8 mouse cellular contexts compared by ENCODE assay signal in genomic region chr7:99351104-99351801, GRCm38 (mm10). TPM values are rescaled to one million over a fixed set of nuclear protein-coding genes. Genes with fewer than 3 reads are reported as not detected.
A peak's percentile ranks its signal among the peaks of the same experiment; 100 is the strongest.
DNase-seq lines count a peak whose midpoint lies in the region; ATAC-seq lines count a peak whose summit lies in the region.

No protein-coding gene starts in this region.

- 2% methylated on average over 12 of the region's 12 CpGs for WGBS in embryonic facial prominence, embryonic 11.5 days
- WGBS in heart, embryonic 13.5 days = 1% methylated on average over 12 of the region's 12 CpGs
- WGBS in limb, embryonic 11.5 days = 5% methylated on average over 12 of the region's 12 CpGs
- 4% methylated on average over 12 of the region's 12 CpGs for WGBS in midbrain, embryonic 13.5 days

- H3K9ac ChIP-seq in embryonic facial prominence, embryonic 11.5 days (replicated peaks; ENCODE audit: low read length) = peak overlapping the region; percentile 90
- H3K9ac ChIP-seq in heart, embryonic 13.5 days = peak overlapping the region; percentile 91
- peak overlapping the region; percentile 80 for H3K9ac ChIP-seq in limb, embryonic 11.5 days (ENCODE audit: low read length)
- H3K9ac ChIP-seq in midbrain, embryonic 13.5 days (replicated peaks) = peak overlapping the region; percentile 68

- peaks cover 18% of the 10 kb centered on the region for H3K4me1 ChIP-seq in embryonic facial prominence, embryonic 11.5 days (ENCODE audit: control insufficient read depth, insufficient read depth, low read length)
- H3K4me1 ChIP-seq in heart, embryonic 13.5 days = peaks cover 77% of the 10 kb centered on the region
- H3K4me1 ChIP-seq in limb, embryonic 11.5 days (ENCODE audit: control insufficient read depth, insufficient read depth, low read length) = peaks cover 28% of the 10 kb centered on the region
- H3K4me1 ChIP-seq in midbrain, embryonic 13.5 days (replicated peaks) = peaks cover 62% of the 10 kb centered on the region

- no peaks in the 10 kb centered on the region for H3K27me3 ChIP-seq in embryonic facial prominence, embryonic 11.5 days (ENCODE audit: control insufficient read depth, insufficient read depth, low read length)
- no peaks in the 10 kb centered on the region for H3K27me3 ChIP-seq in heart, embryonic 13.5 days (replicated peaks)
- no peaks in the 10 kb centered on the region for H3K27me3 ChIP-seq in limb, embryonic 11.5 days (ENCODE audit: control insufficient read depth, insufficient read depth, low read length)
- H3K27me3 ChIP-seq in midbrain, embryonic 13.5 days = no peaks in the 10 kb centered on the region

- intact Hi-C loops in left cerebral cortex, postnatal 4 days (cut with DNase I) = no loop called here
- intact Hi-C loops in left cerebral cortex, postnatal 25 days (cut with DNase I) = no loop called here

- peaks cover 29% of the 10 kb centered on the region for H3K36me3 ChIP-seq in embryonic facial prominence, embryonic 11.5 days (replicated peaks; ENCODE audit: control insufficient read depth, insufficient read depth, low read depth, low read length)
- peaks cover 52% of the 10 kb centered on the region for H3K36me3 ChIP-seq in heart, embryonic 13.5 days
- H3K36me3 ChIP-seq in limb, embryonic 11.5 days (ENCODE audit: control insufficient read depth, insufficient read depth, low read length) = peaks cover 28% of the 10 kb centered on the region
- H3K36me3 ChIP-seq in midbrain, embryonic 13.5 days = peaks cover 27% of the 10 kb centered on the region

- H3K27ac ChIP-seq in embryonic facial prominence, embryonic 11.5 days (replicated peaks; ENCODE audit: low read depth, low read length) = peak overlapping the region; percentile 88
- H3K27ac ChIP-seq in heart, embryonic 13.5 days (replicated peaks) = peak overlapping the region; percentile 100
- peak overlapping the region; percentile 95 for H3K27ac ChIP-seq in limb, embryonic 11.5 days (replicated peaks; ENCODE audit: low read depth, low read length)
- peak overlapping the region; percentile 90 for H3K27ac ChIP-seq in midbrain, embryonic 13.5 days

- no peaks in the 10 kb centered on the region for H3K9me3 ChIP-seq in embryonic facial prominence, embryonic 11.5 days (replicated peaks; ENCODE audit: control insufficient read depth, low read length)
- H3K9me3 ChIP-seq in heart, embryonic 13.5 days = no peaks in the 10 kb centered on the region
- no peaks in the 10 kb centered on the region for H3K9me3 ChIP-seq in limb, embryonic 11.5 days (ENCODE audit: control insufficient read depth, low read length)
- H3K9me3 ChIP-seq in midbrain, embryonic 13.5 days = no peaks in the 10 kb centered on the region

- ATAC-seq in embryonic facial prominence, embryonic 11.5 days (replicated peaks; ENCODE audit: insufficient number of reproducible peaks, low FRiP score, low TSS enrichment, low read depth) = no peak
- no peak for ATAC-seq in heart, embryonic 13.5 days (ENCODE audit: extremely low read depth, insufficient number of reproducible peaks, low FRiP score, low TSS enrichment)
- no peak for ATAC-seq in limb, embryonic 11.5 days (ENCODE audit: insufficient number of reproducible peaks, low FRiP score, low TSS enrichment, low read depth)
- ATAC-seq in midbrain, embryonic 13.5 days = no peak

- peak overlapping the region; percentile 69 for H3K4me3 ChIP-seq in embryonic facial prominence, embryonic 11.5 days (ENCODE audit: low read depth, low read length)
- peak overlapping the region; percentile 79 for H3K4me3 ChIP-seq in heart, embryonic 13.5 days
- peak overlapping the region; percentile 86 for H3K4me3 ChIP-seq in limb, embryonic 11.5 days (ENCODE audit: low read depth, low read length)
- peak overlapping the region; percentile 45 for H3K4me3 ChIP-seq in midbrain, embryonic 13.5 days (replicated peaks)

- H3K4me2 ChIP-seq in embryonic facial prominence, embryonic 11.5 days (ENCODE audit: low read depth, low read length) = peak overlapping the region; percentile 87
- H3K4me2 ChIP-seq in heart, embryonic 13.5 days = peak overlapping the region; percentile 92
- H3K4me2 ChIP-seq in limb, embryonic 11.5 days (ENCODE audit: low read depth, severe bottlenecking) = peak overlapping the region; percentile 90
- H3K4me2 ChIP-seq in midbrain, embryonic 13.5 days (replicated peaks) = peak overlapping the region; percentile 69

- peak; percentile 78 for DNase-seq in left cerebral cortex, postnatal 4 days
- no peak for DNase-seq in left cerebral cortex, postnatal 25 days (ENCODE audit: low spot score in 2 of 2)
- peak; percentile 70 for DNase-seq in embryonic facial prominence, embryonic 11.5 days (ENCODE audit: low spot score)
- peak; percentile 70 for DNase-seq in limb, embryonic 11.5 days (ENCODE audit: low spot score)
- no peak for DNase-seq in T-cell, adult 2 months (ENCODE audit: low spot score)
- DNase-seq in frontal cortex, postnatal 10 days (ENCODE audit: low spot score in 2 of 2) = no peak

RNA-seq across cellular contexts. Expression of gene Serpinh1, which starts 1.8 kb away (rescaled TPM):
- 10 to 100 TPM; 63.7 to 65.6 TPM for total RNA-seq in left cerebral cortex, postnatal 4 days (2021)
- 10 to 100 TPM; 34.9 TPM for total RNA-seq in left cerebral cortex, postnatal 25 days (2021)
- 373 and 399 TPM in 2 replicates for polyA plus RNA-seq in embryonic facial prominence, embryonic 11.5 days (2014; fragmentation: Nextera tagmentation; extraction: Ambion mirVana)
- polyA plus RNA-seq in heart, embryonic 13.5 days (2015; fragmentation: Nextera tagmentation; extraction: Ambion mirVana) = 1,205 and 1,287 TPM in 2 replicates
- 413 and 429 TPM in 2 replicates for polyA plus RNA-seq in limb, embryonic 11.5 days (2014; fragmentation: Nextera tagmentation; extraction: Ambion mirVana)
- polyA plus RNA-seq in midbrain, embryonic 13.5 days (2015; fragmentation: Nextera tagmentation; extraction: Ambion mirVana) = 244 and 284 TPM in 2 replicates

RNA-seq across cellular contexts. Expression of gene Gdpd5, which starts 30.0 kb away (rescaled TPM):
- 10 to 100 TPM; 54.4 to 63.0 TPM for total RNA-seq in left cerebral cortex, postnatal 4 days (2021)
- 10 to 100 TPM; 40.0 to 46.2 TPM for total RNA-seq in left cerebral cortex, postnatal 25 days (2021)
- 10.2 and 13.2 TPM in 2 replicates for polyA plus RNA-seq in embryonic facial prominence, embryonic 11.5 days (2014; fragmentation: Nextera tagmentation; extraction: Ambion mirVana)
- 25.3 and 25.4 TPM in 2 replicates for polyA plus RNA-seq in heart, embryonic 13.5 days (2015; fragmentation: Nextera tagmentation; extraction: Ambion mirVana)
- polyA plus RNA-seq in limb, embryonic 11.5 days (2014; fragmentation: Nextera tagmentation; extraction: Ambion mirVana) = 7.9 and 8.5 TPM in 2 replicates
- polyA plus RNA-seq in midbrain, embryonic 13.5 days (2015; fragmentation: Nextera tagmentation; extraction: Ambion mirVana) = 42.5 and 46.4 TPM in 2 replicates

Comparison
In these comparisons a context has a peak if more than half of its experiments do, and no peak if none do; other contexts are left out.
1. DNase-seq: peak in left cerebral cortex, postnatal 4 days (single experiment), embryonic facial prominence, embryonic 11.5 days (single experiment) and limb, embryonic 11.5 days (single experiment); none in left cerebral cortex, postnatal 25 days (0 of 2), T-cell, adult 2 months (single experiment) and frontal cortex, postnatal 10 days (0 of 2).
2. Peak in every context shown above with its lines, with median percentiles within 50 percentile points of each other: H3K27ac ChIP-seq, H3K4me2 ChIP-seq, H3K4me3 ChIP-seq and H3K9ac ChIP-seq.